Mouse (Mus musculus) C2C12 (cell line): ENCODE measurements around the gene 1700003F12Rik. TPM values are rescaled to one million over a fixed set of nuclear protein-coding genes. Genes with fewer than 3 reads are reported as not detected.

Experiments
- H3K27me3 ChIP-seq: one replicate; pipeline ENCODE4 v1.6.1; 2011; ENCODE audit not compliant: control insufficient read depth, insufficient read depth, insufficient read length
- H3K36me3 ChIP-seq: one replicate; pipeline ENCODE4 v1.6.1; 2011; ENCODE audit not compliant: control insufficient read depth, insufficient read depth
- H3K4me3 ChIP-seq: one replicate; pipeline ENCODE4 v1.5.1; 2011; ENCODE audit warnings: mild to moderate bottlenecking, control low read depth; ENCODE audit not compliant: poor library complexity, insufficient read depth, severe bottlenecking
- H3K79me2 ChIP-seq: one replicate; pipeline ENCODE4 v1.6.1; 2011; ENCODE audit not compliant: control insufficient read depth, insufficient read depth
- H3K79me3 ChIP-seq: one replicate; pipeline ENCODE4 v1.6.1; 2011; ENCODE audit warnings: low read depth, control low read depth
- H3ac ChIP-seq: one replicate; pipeline ENCODE3; 2011; ENCODE audit warnings: low read depth; ENCODE audit not compliant: control insufficient read depth, insufficient read length
- CEBPB ChIP-seq: IDR thresholded peaks from one replicate; pipeline ENCODE4 v1.6.1; 2011; ENCODE audit warnings: low read depth, mild to moderate bottlenecking, control low read depth, moderate library complexity
- CTCF ChIP-seq: IDR thresholded peaks from one replicate; pipeline ENCODE4 v1.5.1; 2011; ENCODE audit not compliant: control insufficient read depth, insufficient read depth, insufficient read length
- FOSL1 ChIP-seq: IDR thresholded peaks from one replicate; pipeline ENCODE4 v1.8.0; 2011; ENCODE audit warnings: mild to moderate bottlenecking, low read length; ENCODE audit not compliant: poor library complexity, insufficient read depth, severe bottlenecking
- MAX ChIP-seq: IDR thresholded peaks from one replicate; pipeline ENCODE4 v1.6.1; 2011; ENCODE audit warnings: mild to moderate bottlenecking, control low read depth
- MYOD1 ChIP-seq: IDR thresholded peaks from one replicate; pipeline ENCODE4 v1.6.1; 2011; ENCODE audit warnings: low read depth; ENCODE audit not compliant: control insufficient read depth, insufficient read length
- MYOG ChIP-seq: IDR thresholded peaks from one replicate; pipeline ENCODE4 v1.6.1; 2011; ENCODE audit not compliant: control insufficient read depth, insufficient read length; ENCODE audit errors: extremely low read depth
- USF1 ChIP-seq: IDR thresholded peaks from one replicate; pipeline ENCODE4 v1.6.1; 2011; ENCODE audit warnings: low read depth, mild to moderate bottlenecking, control low read depth, moderate library complexity
- polyA plus RNA-seq: library from polyadenylated mRNA; unstranded; fragments of >200 nt; fragmentation: generic; extraction: Trizol; gene quantifications from one replicate; pipeline ENCODE4 v1.2.1, GENCODE M21; 2012; ENCODE audit warnings: missing spikeins

Gene 1700003F12Rik
- polyA plus RNA-seq, 1 experiment = 6.8 TPM

DNA sequence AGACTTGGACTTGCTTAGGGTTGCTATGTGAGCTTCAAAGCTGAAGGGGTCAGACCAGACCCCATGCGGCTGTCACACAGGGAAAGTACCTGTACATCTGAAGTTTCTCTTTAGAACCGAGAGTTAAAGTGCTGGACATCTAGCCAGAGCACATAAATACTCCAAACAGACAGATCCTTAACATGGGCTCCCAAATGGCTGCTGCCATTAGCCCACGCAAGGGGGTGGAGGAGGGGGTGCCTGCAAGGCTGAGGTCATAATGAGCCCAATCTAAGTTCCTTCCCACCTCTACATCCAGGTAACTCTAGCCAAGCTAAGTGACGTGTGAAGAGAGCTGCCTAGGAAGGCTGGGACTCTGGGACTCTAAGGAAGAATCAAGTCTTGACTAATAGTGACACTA, 4.6 kb downstream of the 1700003F12Rik start, which contains the start of gene Actl10:
Gene Actl10, plus strand, starts transcription at position 301 of the 400 bp plus-strand sequence.
- no peaks in the 10 kb centered on the region for H3K36me3 ChIP-seq
- no peaks in the 10 kb centered on the region for H3K27me3 ChIP-seq
- H3ac ChIP-seq = no peak within 1 kb of the TSS
- H3K79me3 ChIP-seq = no peaks in the 10 kb centered on the region
- no peak for TF ChIP-seq FOSL1
- TF ChIP-seq MAX = no peak
- no peak for TF ChIP-seq CTCF
- no peak for TF ChIP-seq CEBPB
- TF ChIP-seq MYOG = no peak
- no peak for TF ChIP-seq USF1
- TF ChIP-seq MYOD1 = no peak
- no peak within 1 kb of the TSS for H3K4me3 ChIP-seq
- H3K79me2 ChIP-seq = no peaks in the 10 kb centered on the region

- no peaks in the 10 kb centered on the region for H3K79me2 ChIP-seq
- no peaks in the 10 kb centered on the region for H3K79me3 ChIP-seq
- H3ac ChIP-seq = no peak overlapping the region
- H3K4me3 ChIP-seq = no peak overlapping the region
- no peaks in the 10 kb centered on the region for H3K36me3 ChIP-seq
- no peaks in the 10 kb centered on the region for H3K27me3 ChIP-seq
- no peak for TF ChIP-seq USF1
- no peak for TF ChIP-seq CEBPB
- TF ChIP-seq MAX = no peak
- no peak for TF ChIP-seq MYOG
- TF ChIP-seq MYOD1 = no peak
- no peak for TF ChIP-seq CTCF
- TF ChIP-seq FOSL1 = no peak
These were observed 5.0 kb downstream of the 1700003F12Rik start for GRCm38 (mm10) chr2:154551927-154552326.

- no peaks in the 10 kb centered on the region for H3K79me3 ChIP-seq
- no peaks in the 10 kb centered on the region for H3K36me3 ChIP-seq
- H3ac ChIP-seq = no peak overlapping the region
- no peaks in the 10 kb centered on the region for H3K79me2 ChIP-seq
- H3K27me3 ChIP-seq = no peaks in the 10 kb centered on the region
- TF ChIP-seq CEBPB = no peak
- TF ChIP-seq CTCF = peak; percentile 35
- H3K4me3 ChIP-seq = no peak overlapping the region
These were observed 5.6 kb downstream of the 1700003F12Rik start for GRCm38 (mm10) chr2:154552424-154552907.

DNA sequence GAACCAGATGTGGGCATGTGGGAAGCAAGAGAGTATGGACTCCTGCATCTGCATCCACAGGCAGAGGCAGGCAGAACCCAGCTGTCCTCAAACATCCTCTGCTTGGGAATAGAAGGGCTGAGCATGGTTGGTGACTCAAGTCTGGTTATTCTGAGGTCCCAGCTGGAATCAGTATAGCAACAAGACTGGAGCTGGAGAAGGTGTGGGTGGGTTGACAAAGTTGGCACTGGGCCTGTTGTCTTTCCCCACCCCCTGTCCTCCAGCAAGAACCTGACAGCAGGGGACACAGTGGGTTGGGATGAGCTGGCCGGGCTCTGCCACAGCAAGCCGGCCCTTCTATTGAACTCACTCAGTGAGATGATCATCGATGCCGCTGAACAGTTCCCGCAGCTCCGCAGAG, 8.3 kb downstream of the 1700003F12Rik start:
- H3K36me3 ChIP-seq = peaks cover under 1% of the 10 kb centered on the region
- no peaks in the 10 kb centered on the region for H3K79me3 ChIP-seq
- no peak overlapping the region for H3ac ChIP-seq
- H3K27me3 ChIP-seq = no peaks in the 10 kb centered on the region
- no peak overlapping the region for H3K4me3 ChIP-seq
- TF ChIP-seq MYOD1 = no peak
- no peak for TF ChIP-seq CTCF
- no peak for TF ChIP-seq CEBPB
- TF ChIP-seq FOSL1 = no peak
- TF ChIP-seq MAX = no peak
- no peak for TF ChIP-seq MYOG
- no peak for TF ChIP-seq USF1
- no peaks in the 10 kb centered on the region for H3K79me2 ChIP-seq

DNA sequence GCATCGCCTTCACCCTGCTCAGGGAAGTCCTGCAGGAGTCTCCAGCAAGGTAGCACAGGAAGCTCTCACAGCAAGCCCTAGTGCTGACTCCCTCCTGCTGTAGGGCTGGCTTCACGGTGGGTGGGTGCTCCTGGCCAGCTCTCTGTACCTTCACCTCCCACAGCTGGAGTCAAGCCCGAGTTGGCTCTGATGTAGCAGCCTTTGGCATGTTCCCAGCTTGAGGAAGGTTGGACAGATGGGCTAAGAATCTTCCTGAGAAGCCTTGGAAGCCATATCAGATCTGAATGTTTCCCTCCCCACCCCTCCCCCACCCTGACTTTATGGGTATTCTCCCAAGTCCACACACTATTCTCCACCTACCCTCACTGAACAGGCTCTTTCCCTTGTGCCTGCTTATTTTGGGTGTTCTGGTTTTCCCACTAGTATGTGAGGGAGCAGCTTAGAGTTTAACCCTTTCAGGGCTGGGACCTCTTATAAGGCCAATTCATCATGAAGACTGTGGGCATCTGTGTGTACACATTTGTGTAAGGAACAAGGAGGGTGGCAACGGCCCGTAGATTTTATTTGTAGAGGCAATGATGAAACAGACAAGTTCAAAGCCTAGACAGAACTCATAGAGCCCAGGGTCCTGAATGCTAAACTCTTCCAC, 10.4 kb downstream of the 1700003F12Rik start:
- H3K4me3 ChIP-seq = no peak overlapping the region
- H3K79me3 ChIP-seq = no peaks in the 10 kb centered on the region
- no peaks in the 10 kb centered on the region for H3K79me2 ChIP-seq
- H3ac ChIP-seq = no peak overlapping the region
- no peak for TF ChIP-seq FOSL1
- TF ChIP-seq MYOD1 = no peak
- no peak for TF ChIP-seq CEBPB
- TF ChIP-seq CTCF = no peak
- no peak for TF ChIP-seq USF1
- TF ChIP-seq MYOG = no peak
- no peak for TF ChIP-seq MAX
- H3K36me3 ChIP-seq = peaks cover 20% of the 10 kb centered on the region
- H3K27me3 ChIP-seq = no peaks in the 10 kb centered on the region

GRCm38 (mm10) chr2:154558264-154559039, 11.6 kb downstream of the 1700003F12Rik start, which contains the start of gene Necab3:
Gene Necab3, minus strand, starts transcription at chr2:154558890.
- no peaks in the 10 kb centered on the region for H3K27me3 ChIP-seq
- TF ChIP-seq CEBPB (no peak), MYOD1 (no peak)
- no peaks in the 10 kb centered on the region for H3K79me3 ChIP-seq
- no peak within 1 kb of the TSS for H3K4me3 ChIP-seq
- H3K79me2 ChIP-seq = no peaks in the 10 kb centered on the region
- H3K36me3 ChIP-seq = peaks cover 28% of the 10 kb centered on the region
- no peak within 1 kb of the TSS for H3ac ChIP-seq
